In genomic region chr17:71986456-71986855, GRCm38 (mm10) we compare ENCODE assay signal across 9 mouse cellular contexts.
A peak's percentile ranks its signal among the peaks of the same experiment; 100 is the strongest.
DNase-seq lines count a peak whose midpoint lies in the region; ATAC-seq lines count a peak whose summit lies in the region.
"Had no signal": no experiment of that assay in that cellular context is flagged by ENCODE, and none has a peak within 500 bp of the region (broad histone marks: within the 10 kb centered on the region; RNA-seq: fewer than 3 reads in every experiment).

No protein-coding gene starts in this region.

- no peaks in the 10 kb centered on the region for H3K9me3 ChIP-seq in liver, embryonic 11.5 days (ENCODE audit: control insufficient read depth, low read length)
- H3K9me3 ChIP-seq in neural tube, embryonic 15.5 days (replicated peaks) = no peaks in the 10 kb centered on the region
- H3K9me3 ChIP-seq in midbrain, embryonic 16.5 days (replicated peaks; ENCODE audit: control insufficient read depth, low read length, poor library complexity, severe bottlenecking) = no peaks in the 10 kb centered on the region
- H3K9me3 ChIP-seq: limb, embryonic 15.5 days had no signal

- no peak overlapping the region for H3K4me2 ChIP-seq in liver, embryonic 11.5 days
- H3K4me2 ChIP-seq in neural tube, embryonic 15.5 days = no peak overlapping the region
- no peak overlapping the region for H3K4me2 ChIP-seq in midbrain, embryonic 16.5 days (ENCODE audit: low read length)
- H3K4me2 ChIP-seq: limb, embryonic 15.5 days had no signal

- H3K9ac ChIP-seq in liver, embryonic 11.5 days (ENCODE audit: low read depth, low read length) = no peak overlapping the region
- no peak overlapping the region for H3K9ac ChIP-seq in neural tube, embryonic 15.5 days (replicated peaks)
- no peak overlapping the region for H3K9ac ChIP-seq in midbrain, embryonic 16.5 days (ENCODE audit: low read depth, low read length)
- H3K9ac ChIP-seq: limb, embryonic 15.5 days had no signal

- whole genome bisulfite sequencing in liver, embryonic 11.5 days = 30% methylated on average over 9 of the region's 9 CpGs
- WGBS in neural tube, embryonic 15.5 days = 37% methylated on average over 9 of the region's 9 CpGs
- WGBS in midbrain, embryonic 16.5 days = 52% methylated on average over 9 of the region's 9 CpGs

- no peaks in the 10 kb centered on the region for H3K4me1 ChIP-seq in liver, embryonic 11.5 days (replicated peaks; ENCODE audit: control insufficient read depth, insufficient read depth, low read length)
- H3K4me1 ChIP-seq in neural tube, embryonic 15.5 days = peaks cover 25% of the 10 kb centered on the region
- H3K4me1 ChIP-seq in midbrain, embryonic 16.5 days (ENCODE audit: control insufficient read depth, insufficient read depth, low read length) = peaks cover 8% of the 10 kb centered on the region

- peak; percentile 23 for DNase-seq in liver
- no peak for DNase-seq in liver, embryonic 11.5 days (ENCODE audit: low spot score)
- DNase-seq in adrenal gland, postnatal 36 days = peak; percentile 33 to 42
- peak; percentile 43 for DNase-seq in kidney, adult 11 months
- DNase-seq in left cerebral cortex, adult 18-20 months (ENCODE audit: low spot score in 2 of 2) = no peak
- no peak for DNase-seq in right cerebral cortex, postnatal 36 days (ENCODE audit: low spot score in 2 of 2)

- ATAC-seq in liver, embryonic 11.5 days (replicated peaks; ENCODE audit: low FRiP score) = no peak
- ATAC-seq in neural tube, embryonic 15.5 days (ENCODE audit: low FRiP score) = peak; percentile 68
- ATAC-seq in midbrain, embryonic 16.5 days = no peak

- no peak overlapping the region for H3K27ac ChIP-seq in liver, embryonic 11.5 days (ENCODE audit: low read depth, low read length)
- peak overlapping the region; percentile 76 for H3K27ac ChIP-seq in neural tube, embryonic 15.5 days (replicated peaks)
- no peak overlapping the region for H3K27ac ChIP-seq in midbrain, embryonic 16.5 days (ENCODE audit: low read length)
- H3K27ac ChIP-seq: limb, embryonic 15.5 days had no signal

- no peak overlapping the region for H3K4me3 ChIP-seq in liver, embryonic 11.5 days (ENCODE audit: low read depth, low read length)
- H3K4me3 ChIP-seq in neural tube, embryonic 15.5 days (replicated peaks) = no peak overlapping the region
- no peak overlapping the region for H3K4me3 ChIP-seq in midbrain, embryonic 16.5 days (ENCODE audit: low read depth, low read length)
- H3K4me3 ChIP-seq: limb, embryonic 15.5 days had no signal

- no peaks in the 10 kb centered on the region for H3K36me3 ChIP-seq in liver, embryonic 11.5 days (ENCODE audit: control insufficient read depth, insufficient read depth, low read length)
- no peaks in the 10 kb centered on the region for H3K36me3 ChIP-seq in neural tube, embryonic 15.5 days
- no peaks in the 10 kb centered on the region for H3K36me3 ChIP-seq in midbrain, embryonic 16.5 days (ENCODE audit: control insufficient read depth, insufficient read depth, low read length)
- H3K36me3 ChIP-seq: limb, embryonic 15.5 days had no signal

- no peaks in the 10 kb centered on the region for H3K27me3 ChIP-seq in liver, embryonic 11.5 days (replicated peaks; ENCODE audit: control insufficient read depth, insufficient read depth, low read length)
- no peaks in the 10 kb centered on the region for H3K27me3 ChIP-seq in neural tube, embryonic 15.5 days (replicated peaks)
- H3K27me3 ChIP-seq in midbrain, embryonic 16.5 days (ENCODE audit: control insufficient read depth, insufficient read depth, low read depth, low read length) = no peaks in the 10 kb centered on the region
- H3K27me3 ChIP-seq: limb, embryonic 15.5 days had no signal

Comparison
In these comparisons a context has a peak if more than half of its experiments do, and no peak if none do; other contexts are left out.
1. DNase-seq: peak in liver (single experiment), adrenal gland, postnatal 36 days (2 of 2) and kidney, adult 11 months (single experiment); none in liver, embryonic 11.5 days (single experiment), left cerebral cortex, adult 18-20 months (0 of 2) and right cerebral cortex, postnatal 36 days (0 of 2).